In the genomic region with DNA sequence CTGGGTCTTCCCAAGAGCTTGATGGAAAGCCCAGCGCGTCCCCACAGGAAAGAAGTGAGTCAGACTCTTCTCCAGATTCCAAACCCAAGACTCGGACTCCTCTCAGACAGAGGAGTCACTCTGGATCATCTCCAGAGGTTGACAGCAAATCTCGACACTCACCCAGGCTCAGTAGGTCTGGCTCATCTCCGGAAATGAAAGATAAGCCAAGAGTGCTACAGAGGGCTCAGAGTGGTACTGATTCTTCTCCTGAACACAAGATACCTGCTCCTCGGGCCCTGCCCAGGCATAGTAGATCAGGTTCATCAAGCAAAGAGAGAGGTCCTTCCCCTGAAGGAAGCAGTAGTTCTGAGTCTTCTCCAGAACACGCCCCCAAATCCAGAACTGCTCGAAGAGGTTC, we compare ENCODE assay signal across 23 mouse cellular contexts. TPM values are rescaled to one million over a fixed set of nuclear protein-coding genes. Genes with fewer than 3 reads are reported as not detected.
"Had no signal": no experiment of that assay in that cellular context is flagged by ENCODE, and none has a peak within 500 bp of the region (broad histone marks: within the 10 kb centered on the region; RNA-seq: fewer than 3 reads in every experiment).

No protein-coding gene starts in this region.

- H3K4me1 ChIP-seq: lung, embryonic 15.5 days; midbrain, embryonic 10.5 days; midbrain, embryonic 13.5 days; midbrain, embryonic 15.5 days; neural tube, embryonic 13.5 days; stomach, embryonic 15.5 days had no signal

- H3K9ac ChIP-seq: liver, postnatal 0 days; lung, embryonic 15.5 days; midbrain, embryonic 13.5 days; midbrain, embryonic 15.5 days; neural tube, embryonic 13.5 days; stomach, embryonic 15.5 days had no signal

- H3K4me3 ChIP-seq: lung, embryonic 15.5 days; midbrain, embryonic 10.5 days; midbrain, embryonic 13.5 days; midbrain, embryonic 15.5 days; neural tube, embryonic 13.5 days; stomach, embryonic 15.5 days had no signal

- H3K4me2 ChIP-seq: lung, embryonic 15.5 days; midbrain, embryonic 13.5 days; midbrain, embryonic 15.5 days; neural tube, embryonic 13.5 days; stomach, embryonic 15.5 days had no signal

- DNase-seq: liver, postnatal 0 days; lung, adult 2 months; lung, postnatal 14 days; lung, postnatal 36 days; right cerebral cortex, postnatal 14 days; thymus, adult 2 months; thymus, postnatal 25 days; thymus, postnatal 4 days had no signal

- ATAC-seq: liver, postnatal 0 days; lung, postnatal 0 days; midbrain, embryonic 13.5 days; midbrain, embryonic 15.5 days had no signal

- H3K9me3 ChIP-seq: stomach, embryonic 15.5 days had no signal

- H3K27me3 ChIP-seq: lung, embryonic 15.5 days; midbrain, embryonic 13.5 days; midbrain, embryonic 15.5 days; neural tube, embryonic 13.5 days; stomach, embryonic 15.5 days had no signal

- H3K27ac ChIP-seq: lung, embryonic 15.5 days; midbrain, embryonic 10.5 days; midbrain, embryonic 13.5 days; midbrain, embryonic 15.5 days; neural tube, embryonic 13.5 days; stomach, embryonic 15.5 days; stomach, postnatal 0 days had no signal

RNA-seq across cellular contexts. Expression of a gene that starts 17.3 kb away (rescaled TPM):
- total RNA-seq: megakaryocyte, adult 5-6 weeks; megakaryocyte-erythroid progenitor cell, adult 5-6 weeks; midbrain, postnatal 0 days; monocyte, adult 5-6 weeks; neutrophil, adult 5-6 weeks had no signal
- polyA plus RNA-seq: liver, postnatal 0 days; lung, adult 2 months; lung, postnatal 0 days; midbrain, postnatal 0 days; neural tube, embryonic 11.5 days; neural tube, embryonic 13.5 days; stomach, embryonic 15.5 days; stomach, postnatal 0 days; urinary bladder, adult 2 months had no signal

RNA-seq across cellular contexts. Expression of a gene that starts 25.1 kb away (rescaled TPM):
- total RNA-seq: megakaryocyte, adult 5-6 weeks; megakaryocyte-erythroid progenitor cell, adult 5-6 weeks; midbrain, postnatal 0 days; monocyte, adult 5-6 weeks had no signal
- polyA plus RNA-seq: liver, postnatal 0 days; lung, adult 2 months; lung, embryonic 15.5 days; lung, postnatal 0 days; midbrain, embryonic 10.5 days; midbrain, embryonic 13.5 days; midbrain, embryonic 15.5 days; neural tube, embryonic 11.5 days; neural tube, embryonic 13.5 days had no signal

RNA-seq across cellular contexts. Expression of a gene that starts 25.4 kb away (rescaled TPM):
- total RNA-seq: megakaryocyte, adult 5-6 weeks; megakaryocyte-erythroid progenitor cell, adult 5-6 weeks; monocyte, adult 5-6 weeks; neutrophil, adult 5-6 weeks had no signal
